Mouse (Mus musculus) CH12.LX (cell line): Measurements from ENCODE around the gene Olfml2b.

ENCODE experiments used
- CTCF ChIP-seq, 2 experiments: IDR thresholded peaks in 1 of 2; conservative IDR thresholded peaks in 1 of 2; 2 replicates each; pipeline ENCODE4 v1.5.1; 2011 to 2012; ENCODE audit warnings: low read depth in 2 of 2, low read length in 2 of 2, improper control_type of control experiment in 1 of 2, inconsistent platforms in 1 of 2, mild to moderate bottlenecking in 1 of 2, moderate library complexity in 1 of 2
- E2F4 ChIP-seq: IDR thresholded peaks from 2 replicates; pipeline ENCODE4 v1.6.1; 2011; ENCODE audit warnings: low read depth, low read length, improper control_type of control experiment; ENCODE audit not compliant: insufficient replicate concordance
- ETS1 ChIP-seq: conservative IDR thresholded peaks from 2 replicates; pipeline ENCODE4 v1.6.1; 2012; ENCODE audit warnings: low read depth, mild to moderate bottlenecking, inconsistent platforms, low read length, improper control_type of control experiment, moderate library complexity
- MAX ChIP-seq: IDR thresholded peaks from 2 replicates; pipeline ENCODE4 v1.6.1; 2011; ENCODE audit warnings: low read length, improper control_type of control experiment
- MXI1 ChIP-seq: IDR thresholded peaks from 2 replicates; pipeline ENCODE4 v1.6.1; 2011; ENCODE audit warnings: mild to moderate bottlenecking, low read depth, low read length, improper control_type of control experiment
- POLR2A ChIP-seq: IDR thresholded peaks from 2 replicates; pipeline ENCODE4 v1.6.1; 2011; ENCODE audit warnings: low read depth, mild to moderate bottlenecking, improper control_type of control experiment, low read length
- SIN3A ChIP-seq: IDR thresholded peaks from 2 replicates; pipeline ENCODE4 v1.6.1; 2012; ENCODE audit warnings: low read length, improper control_type of control experiment, inconsistent platforms
- TBP ChIP-seq: conservative IDR thresholded peaks from 2 replicates; pipeline ENCODE4 v1.6.1; 2011; ENCODE audit warnings: low read depth, low read length, improper control_type of control experiment
- USF2 ChIP-seq: conservative IDR thresholded peaks from 2 replicates; pipeline ENCODE4 v1.6.1; 2011; ENCODE audit warnings: low read depth, low read length, improper control_type of control experiment

- TF ChIP-seq TBP, result no peak
- TF ChIP-seq POLR2A, result no peak
- TF ChIP-seq SIN3A, result no peak
- no peak for TF ChIP-seq CTCF (conservative IDR thresholded peaks at IDR 0.05 in 1 of 2, IDR thresholded peaks at IDR 0.05 in 1 of 2; ENCODE audit: low read depth in 2 of 2, low read length in 2 of 2)
- no peak for TF ChIP-seq E2F4
- no peak for TF ChIP-seq MAX
- no peak for TF ChIP-seq ETS1
- TF ChIP-seq USF2, result no peak
- TF ChIP-seq MXI1, result no peak
Measured at GRCm38 (mm10) chr1:170610289-170610688, 34.0 kb upstream of the Olfml2b start.
